Comparison of ENCODE assay signal across 26 mouse cellular contexts in the genomic region with DNA sequence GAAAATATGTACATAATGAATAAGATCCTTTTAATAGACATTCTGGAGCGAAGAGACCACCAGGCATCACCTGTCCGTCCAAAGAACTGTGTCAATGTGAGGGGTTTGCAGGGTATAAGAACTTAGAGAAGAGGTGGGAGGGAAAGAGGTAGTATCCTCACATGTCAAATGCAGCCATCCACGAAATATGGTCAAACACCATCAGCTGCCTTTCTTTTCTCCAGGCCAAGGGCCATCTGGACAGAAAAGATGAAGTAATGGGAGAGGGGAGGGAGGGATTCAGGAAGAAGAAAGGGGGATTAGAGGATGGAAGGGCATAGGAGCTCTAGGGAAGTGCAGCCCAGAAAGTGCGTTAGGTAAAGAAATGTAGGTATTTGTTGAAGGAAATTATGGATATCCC.
"Had no signal": no experiment of that assay in that cellular context is flagged by ENCODE, and none has a peak within 500 bp of the region (broad histone marks: within the 10 kb centered on the region; RNA-seq: fewer than 3 reads in every experiment).

No protein-coding gene starts in this region.

- H3K9ac ChIP-seq: heart, embryonic 13.5 days; heart, embryonic 15.5 days; hindbrain, embryonic 12.5 days; hindbrain, embryonic 14.5 days; kidney, embryonic 15.5 days; limb, embryonic 13.5 days; limb, embryonic 15.5 days; liver, embryonic 12.5 days had no signal

- H3K4me2 ChIP-seq: heart, embryonic 11.5 days; heart, embryonic 13.5 days; heart, embryonic 15.5 days; hindbrain, embryonic 12.5 days; hindbrain, embryonic 14.5 days; kidney, embryonic 15.5 days; limb, embryonic 13.5 days; limb, embryonic 15.5 days; liver, embryonic 12.5 days had no signal

- DNase-seq: gastrocnemius, postnatal 14 days; gastrocnemius, postnatal 36 days; heart, adult 11 months; heart, adult 2 months; heart, postnatal 14 days; heart, postnatal 36 days; kidney, adult 11 months; kidney, adult 2 months; kidney, adult 9 months; kidney, postnatal 14 days; kidney, postnatal 36 days; layer of hippocampus, adult 9-11 months; layer of hippocampus, postnatal 36 days had no signal

- H3K4me3 ChIP-seq: heart, adult 2 months; heart, embryonic 13.5 days; heart, embryonic 15.5 days; hindbrain, embryonic 12.5 days; kidney, embryonic 15.5 days; left cerebral cortex, adult 2 months; limb, embryonic 13.5 days; limb, embryonic 15.5 days; liver, embryonic 12.5 days had no signal

- H3K27me3 ChIP-seq: heart, embryonic 13.5 days; heart, embryonic 15.5 days; hindbrain, embryonic 12.5 days; kidney, embryonic 15.5 days; limb, embryonic 13.5 days; limb, embryonic 15.5 days; liver, embryonic 12.5 days had no signal

- H3K36me3 ChIP-seq: heart, embryonic 13.5 days; heart, embryonic 15.5 days; hindbrain, embryonic 12.5 days; kidney, embryonic 15.5 days; limb, embryonic 13.5 days; limb, embryonic 15.5 days; liver, embryonic 12.5 days had no signal

- ATAC-seq: hindbrain, embryonic 16.5 days; intestine, embryonic 16.5 days; liver, embryonic 12.5 days had no signal

- H3K4me1 ChIP-seq: heart, embryonic 13.5 days; heart, embryonic 15.5 days; hindbrain, embryonic 12.5 days; kidney, embryonic 15.5 days; limb, embryonic 13.5 days; limb, embryonic 15.5 days; liver, embryonic 12.5 days had no signal

- H3K27ac ChIP-seq: heart, adult 2 months; heart, embryonic 13.5 days; heart, embryonic 15.5 days; hindbrain, embryonic 12.5 days; hindbrain, embryonic 14.5 days; kidney, embryonic 15.5 days; kidney, postnatal 0 days; left cerebral cortex, adult 2 months; limb, embryonic 13.5 days; limb, embryonic 15.5 days; liver, embryonic 12.5 days had no signal

- H3K9me3 ChIP-seq: heart, embryonic 13.5 days; heart, embryonic 15.5 days; hindbrain, embryonic 12.5 days; kidney, embryonic 15.5 days; limb, embryonic 13.5 days; limb, embryonic 15.5 days; liver, embryonic 12.5 days had no signal
